Mouse (Mus musculus) lung, embryonic 16.5 days (tissue): ENCODE measurements at regions not wholly inside any gene's neighbourhood (a gene's known extent, or its start where the extent isn't known, plus 50 kb on each side); places are given as distances from the start of the nearest gene placed in this dataset.

ENCODE experiments used
- ATAC-seq: fragments of 200-750 bp; cut with Nextera tagmentation; 2 replicates; pipeline ENCODE4 v1.8.0; 2017; ENCODE audit warnings: low read depth, mild to moderate bottlenecking, moderate library complexity
- H3K27ac ChIP-seq: fragments of 300-500 bp; sonication (generic); 2 replicates; pipeline ENCODE4 v1.5.1; 2014; ENCODE audit warnings: mild to moderate bottlenecking, control low read depth, low read length
- H3K27me3 ChIP-seq: fragments of 300-500 bp; sonication (generic); 2 replicates; pipeline ENCODE4 v1.6.1; 2014; ENCODE audit warnings: low read depth, low read length, mixed read lengths; ENCODE audit not compliant: control insufficient read depth, insufficient read depth
- H3K36me3 ChIP-seq: fragments of 300-500 bp; sonication (generic); 2 replicates; pipeline ENCODE4 v1.6.1; 2014; ENCODE audit warnings: low read length; ENCODE audit not compliant: control insufficient read depth, insufficient read depth
- H3K4me1 ChIP-seq: fragments of 300-500 bp; sonication (generic); replicated peaks from 2 replicates; pipeline ENCODE4 v1.6.1; 2014; ENCODE audit warnings: low read length, mixed read lengths; ENCODE audit not compliant: control insufficient read depth, insufficient read depth
- H3K4me2 ChIP-seq: fragments of 300-500 bp; sonication (generic); 2 replicates; pipeline ENCODE4 v1.6.1; 2014; ENCODE audit warnings: low read depth, low read length, control low read depth
- H3K4me3 ChIP-seq: fragments of 300-500 bp; sonication (generic); 2 replicates; pipeline ENCODE4 v1.5.1; 2014; ENCODE audit warnings: mild to moderate bottlenecking, low read length, control low read depth
- H3K9ac ChIP-seq: fragments of 300-500 bp; sonication (generic); 2 replicates; pipeline ENCODE4 v1.6.1; 2014; ENCODE audit warnings: low read length, control low read depth
- H3K9me3 ChIP-seq: fragments of 300-500 bp; sonication (generic); 2 replicates; pipeline ENCODE4 v1.6.1; 2016; ENCODE audit warnings: low read length; ENCODE audit not compliant: control insufficient read depth
- WGBS: fragments of 180-500 bp; shearing (Covaris S2); extraction: QIAGEN DNeasy Blood & Tissue Kit; methylation state at CpG from one replicate; pipeline ENCODE4 v1.1.7; 2014; 5-methylcytosine and 5-hydroxymethylcytosine counted together

GRCm38 (mm10) chr13:111373281-111373680 is 116.6 kb downstream of the Gpbp1 start:
- ATAC-seq: no peak
- WGBS: 40% methylated on average over 6 of the region's 6 CpGs
- H3K9me3 ChIP-seq: no peaks in the 10 kb centered on the region
- 0 out of 2 replicates have a peak, but pooled peaks cover 4% of the 10 kb centered on the region for H3K4me1 ChIP-seq
- H3K36me3 ChIP-seq: no peaks in the 10 kb centered on the region
- no peak overlapping the region for H3K9ac ChIP-seq
- no peak overlapping the region for H3K4me2 ChIP-seq
- no peak overlapping the region for H3K27ac ChIP-seq
- no peaks in the 10 kb centered on the region for H3K27me3 ChIP-seq
- no peak overlapping the region for H3K4me3 ChIP-seq

DNA sequence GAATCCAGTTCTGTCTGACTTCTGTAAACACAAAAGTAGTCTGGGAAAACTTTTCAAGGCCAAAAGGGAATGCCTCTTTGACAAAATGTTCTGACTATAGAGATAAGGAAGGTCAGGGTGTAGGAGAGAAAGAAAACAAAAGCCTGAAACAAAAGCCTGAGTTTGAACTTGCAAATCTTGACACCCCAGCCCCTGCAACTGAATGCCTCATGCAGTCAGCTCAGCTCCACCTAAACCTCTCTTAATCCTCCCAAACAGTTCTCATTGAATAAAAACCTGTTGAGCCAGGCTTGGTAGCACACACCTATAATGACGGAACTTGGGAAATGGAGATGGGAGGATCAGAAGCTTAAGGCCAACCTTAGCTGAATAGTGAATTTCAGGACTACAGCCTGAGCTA is 116.1 kb downstream of the Gpbp1 start:
- ATAC-seq: no peak
- Histone ChIP-seq H3K36me3 (no peaks in the 10 kb centered on the region), H3K4me2 (no peak overlapping the region), H3K27me3 (no peaks in the 10 kb centered on the region), H3K27ac (no peak overlapping the region), H3K4me1 (0 out of 2 replicates have a peak, but pooled peaks cover 4% of the 10 kb centered on the region), H3K9me3 (no peaks in the 10 kb centered on the region), H3K9ac (no peak overlapping the region), H3K4me3 (no peak overlapping the region)
- 75% methylated on average over 1 of the region's 1 CpGs for WGBS
